Mouse (Mus musculus): Measurements from ENCODE around the gene Tubg2. TPM values are rescaled to one million over a fixed set of nuclear protein-coding genes. Genes with fewer than 3 reads are reported as not detected.
A peak's percentile ranks its signal among the peaks of the same experiment; 100 is the strongest.
"Not testable (repeated sequence)": the region's sequence is repeated elsewhere in the genome, so short reads cannot be mapped to it uniquely, and the experiment has no call there.

Tubg2 gene
- total RNA-seq (2021), result 10 to 100 TPM; 40.2 to 44.5 TPM
- long read RNA-seq, experiment 1, transcript Tubg2-201 (11 exons, 1,754 nt), result major isoform, 35 of 49 reads
- long read RNA-seq, experiment 1, partial matches to known transcripts, result 7 of 49 reads
- long read RNA-seq, experiment 1, other reads (novel, unspliced or antisense), result 7 of 49 reads
- long read RNA-seq, experiment 2, transcript Tubg2-201 (11 exons, 1,754 nt), result major isoform, 52 of 69 reads
- long read RNA-seq, experiment 2, partial matches to known transcripts, result 9 of 69 reads
- long read RNA-seq, experiment 2, other reads (novel, unspliced or antisense), result 8 of 69 reads

- peak within 1 kb of the TSS; percentile 68 for H3K4me3 ChIP-seq
- peak within 1 kb of the TSS; percentile 92 for H3K27ac ChIP-seq
- TF ChIP-seq CTCF (conservative IDR thresholded peaks at IDR 0.05), result 0 out of 2 replicates have a peak, but pooled peaks have one; percentile 25
- DNase-seq (ENCODE audit: low spot score in 2 of 2), result peak; percentile 72 to 86
Measured at GRCm38 (mm10) chr11:101155728-101156371, at the start of gene Tubg2. Tubg2 (plus strand) TSS chr11:101155907.

- no peak for TF ChIP-seq CTCF (conservative IDR thresholded peaks at IDR 0.05)
- Histone ChIP-seq H3K4me3 (no peak overlapping the region), H3K27ac (peak overlapping the region; percentile 41; the same call in 1 of the 2 replicates)
- DNase-seq (ENCODE audit: low spot score in 2 of 2), result no peak
Measured at GRCm38 (mm10) chr11:101109351-101109750, 46.4 kb upstream of the Tubg2 start.

GRCm38 (mm10) chr11:101110708-101111107, 45.0 kb upstream of the Tubg2 start:
- H3K27ac ChIP-seq, result no peak overlapping the region
- no peak for TF ChIP-seq CTCF (conservative IDR thresholded peaks at IDR 0.05)
- DNase-seq (ENCODE audit: low spot score in 2 of 2), result no peak
- H3K4me3 ChIP-seq, result no peak overlapping the region

GRCm38 (mm10) chr11:101111178-101111577, 44.5 kb upstream of the Tubg2 start:
- no peak for DNase-seq (ENCODE audit: low spot score in 2 of 2)
- H3K4me3 ChIP-seq, result no peak overlapping the region
- no peak for TF ChIP-seq CTCF (conservative IDR thresholded peaks at IDR 0.05)
- no peak overlapping the region for H3K27ac ChIP-seq

- TF ChIP-seq CTCF (conservative IDR thresholded peaks at IDR 0.05), result no peak
- H3K4me3 ChIP-seq, result no peak overlapping the region
- no peak overlapping the region for H3K27ac ChIP-seq
- DNase-seq (ENCODE audit: low spot score in 2 of 2), result no peak
Measured at GRCm38 (mm10) chr11:101112186-101112585, 43.5 kb upstream of the Tubg2 start.

- no peak overlapping the region for H3K4me3 ChIP-seq
- peak overlapping the region; percentile 75 for H3K27ac ChIP-seq
- TF ChIP-seq CTCF (conservative IDR thresholded peaks at IDR 0.05), result no peak
- DNase-seq (ENCODE audit: low spot score in 2 of 2), result no peak
Measured at GRCm38 (mm10) chr11:101115564-101115963, 40.1 kb upstream of the Tubg2 start.

GRCm38 (mm10) chr11:101118105-101118504, 37.6 kb upstream of the Tubg2 start:
- no peak for DNase-seq (ENCODE audit: low spot score in 2 of 2)
- Histone ChIP-seq H3K27ac (peak overlapping the region; percentile 98; the same call in 1 of the 2 replicates), H3K4me3 (peak overlapping the region; percentile 84)
- TF ChIP-seq CTCF (conservative IDR thresholded peaks at IDR 0.05), result no peak

GRCm38 (mm10) chr11:101119131-101119760, 36.5 kb upstream of the Tubg2 start:
- Histone ChIP-seq H3K4me3 (peak overlapping the region; percentile 84), H3K27ac (peak overlapping the region; percentile 98)
- no peak for DNase-seq (ENCODE audit: low spot score in 2 of 2)
- TF ChIP-seq CTCF (conservative IDR thresholded peaks at IDR 0.05), result peak; percentile 52

GRCm38 (mm10) chr11:101119761-101120544, 35.8 kb upstream of the Tubg2 start, which contains the start of the genes Retreg3 and Tubg1:
Retreg3 (minus strand) TSS chr11:101119893.
Tubg1 (plus strand) TSS chr11:101119938.
- H3K4me3 ChIP-seq, result peak within 1 kb of the TSS; percentile 84
- 0 out of 2 replicates have a peak, but pooled peaks have one; percentile 7 for TF ChIP-seq CTCF (conservative IDR thresholded peaks at IDR 0.05)
- DNase-seq (ENCODE audit: low spot score in 2 of 2), result peak; percentile 99 to 100
- peak within 1 kb of the TSS; percentile 98 for H3K27ac ChIP-seq

GRCm38 (mm10) chr11:101120545-101121188, 35.0 kb upstream of the Tubg2 start:
- no peak for TF ChIP-seq CTCF (conservative IDR thresholded peaks at IDR 0.05)
- Histone ChIP-seq H3K27ac (peak overlapping the region; percentile 94), H3K4me3 (peak overlapping the region; percentile 77)
- no peak for DNase-seq (ENCODE audit: low spot score in 2 of 2)

GRCm38 (mm10) chr11:101124494-101124893, 31.2 kb upstream of the Tubg2 start:
- H3K4me3 ChIP-seq; H3K27ac ChIP-seq; DNase-seq (ENCODE audit: low spot score in 2 of 2): not testable (repeated sequence)

- not testable (repeated sequence) for H3K27ac ChIP-seq; H3K4me3 ChIP-seq; DNase-seq (ENCODE audit: low spot score in 2 of 2)
Measured at GRCm38 (mm10) chr11:101125008-101125407, 30.7 kb upstream of the Tubg2 start.
